Mouse (Mus musculus): ENCODE data around the gene Olfr514. TPM values are rescaled to one million over a fixed set of nuclear protein-coding genes. Genes with fewer than 3 reads are reported as not detected.
A peak's percentile ranks its signal among the peaks of the same experiment; 100 is the strongest.
"Not testable (repeated sequence)": the region's sequence is repeated elsewhere in the genome, so short reads cannot be mapped to it uniquely, and the experiment has no call there.

The Olfr514 gene
- polyA plus RNA-seq (2012; rRNA removed): not detected in 2 replicates
- polyA plus RNA-seq (2014; fragmentation: Nextera tagmentation; extraction: Ambion mirVana): not detected in 2 replicates

DNA sequence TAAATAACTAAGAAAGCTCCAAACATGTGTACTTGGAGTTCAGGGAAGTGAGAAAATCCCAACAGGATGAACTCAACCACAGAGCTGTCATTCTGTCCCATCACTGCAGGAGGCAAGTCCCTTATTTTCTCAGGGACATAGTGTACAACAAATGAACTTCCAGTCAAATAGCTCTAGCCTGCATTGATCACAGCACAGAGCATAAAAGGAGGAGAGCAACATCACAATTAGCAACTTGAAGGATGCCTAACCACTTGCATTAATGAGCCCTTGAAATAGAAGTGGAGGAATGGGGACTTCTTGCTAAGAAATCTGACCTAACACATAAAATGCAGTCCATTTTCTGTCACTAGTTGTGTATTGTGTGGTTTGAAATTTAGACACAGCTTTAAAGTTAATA, at the start of gene Olfr514:
TSS of gene Olfr514 (minus strand) at position 101 of the 400 bp plus-strand sequence.
- Histone ChIP-seq H3K36me3 (ENCODE audit: control insufficient read depth, insufficient read depth, low read length) (no peaks in the 10 kb centered on the region), H3K4me1 (ENCODE audit: control insufficient read depth, insufficient read depth, low read length) (no peaks in the 10 kb centered on the region), H3K9ac (ENCODE audit: low read depth, low read length, severe bottlenecking) (no peak within 1 kb of the TSS), H3K4me3 (replicated peaks; ENCODE audit: low read length) (no peak within 1 kb of the TSS), H3K4me2 (replicated peaks; ENCODE audit: low read depth, low read length, severe bottlenecking) (no peak within 1 kb of the TSS), H3K27me3 (ENCODE audit: control insufficient read depth, insufficient read depth, low read length) (no peaks in the 10 kb centered on the region), H3K27ac (replicated peaks; ENCODE audit: low read depth, low read length) (no peak within 1 kb of the TSS), H3K9me3 (ENCODE audit: control insufficient read depth, low read length) (no peaks in the 10 kb centered on the region)
- TF ChIP-seq POLR2A (IDR thresholded peaks at IDR 0.05; ENCODE audit: borderline replicate concordance, extremely low read depth, insufficient read depth, insufficient read length): no peak
- no peak for ATAC-seq (ENCODE audit: low FRiP score, low read depth)
- DNase-seq (ENCODE audit: low spot score): no peak

DNA sequence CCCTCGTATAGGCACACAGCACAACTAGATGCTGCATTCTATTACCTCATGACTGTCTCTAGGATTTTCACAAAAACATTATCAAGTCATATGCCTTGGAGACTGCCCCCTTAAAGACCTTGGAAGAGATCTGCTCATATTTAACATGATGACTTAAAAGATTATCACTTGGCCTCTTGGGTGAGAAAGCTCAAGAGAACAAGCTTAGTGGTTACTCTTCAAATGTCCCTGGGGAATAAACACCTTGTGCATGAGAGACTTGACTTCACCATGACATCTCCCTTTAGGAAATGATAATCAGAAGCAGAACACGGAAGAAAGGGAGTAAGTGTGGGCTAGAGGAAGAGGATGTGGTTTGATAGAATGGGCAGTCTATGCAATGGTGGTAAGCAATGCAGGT, 46.5 kb upstream of the Olfr514 start, which contains the start of gene Olfr517:
TSS of gene Olfr517 (minus strand) at position 101 of the 400 bp plus-strand sequence.
- Histone ChIP-seq H3K4me3 (replicated peaks; ENCODE audit: low read length) (no peak within 1 kb of the TSS), H3K9ac (ENCODE audit: low read depth, low read length, severe bottlenecking) (no peak within 1 kb of the TSS), H3K4me2 (replicated peaks; ENCODE audit: low read depth, low read length, severe bottlenecking) (no peak within 1 kb of the TSS), H3K36me3 (ENCODE audit: control insufficient read depth, insufficient read depth, low read length) (no peaks in the 10 kb centered on the region), H3K27ac (replicated peaks; ENCODE audit: low read depth, low read length) (no peak within 1 kb of the TSS), H3K27me3 (ENCODE audit: control insufficient read depth, insufficient read depth, low read length) (no peaks in the 10 kb centered on the region), H3K4me1 (ENCODE audit: control insufficient read depth, insufficient read depth, low read length) (no peaks in the 10 kb centered on the region), H3K9me3 (ENCODE audit: control insufficient read depth, low read length) (no peaks in the 10 kb centered on the region)
- WGBS: 52% methylated on average over 2 of the region's 2 CpGs
- no peak for TF ChIP-seq POLR2A (IDR thresholded peaks at IDR 0.05; ENCODE audit: borderline replicate concordance, extremely low read depth, insufficient read depth, insufficient read length)
- ATAC-seq (ENCODE audit: low FRiP score, low read depth) (no peak), DNase-seq (ENCODE audit: low spot score) (no peak)

- Histone ChIP-seq H3K4me1 (ENCODE audit: control insufficient read depth, insufficient read depth, low read length) (no peaks in the 10 kb centered on the region), H3K4me2 (replicated peaks; ENCODE audit: low read depth, low read length, severe bottlenecking) (no peak within 1 kb of the TSS), H3K27me3 (ENCODE audit: control insufficient read depth, insufficient read depth, low read length) (no peaks in the 10 kb centered on the region), H3K9ac (ENCODE audit: low read depth, low read length, severe bottlenecking) (no peak within 1 kb of the TSS), H3K4me3 (replicated peaks; ENCODE audit: low read length) (no peak within 1 kb of the TSS), H3K9me3 (ENCODE audit: control insufficient read depth, low read length) (no peaks in the 10 kb centered on the region), H3K36me3 (ENCODE audit: control insufficient read depth, insufficient read depth, low read length) (no peaks in the 10 kb centered on the region), H3K27ac (replicated peaks; ENCODE audit: low read depth, low read length) (no peak within 1 kb of the TSS)
- 88% methylated on average over 2 of the region's 2 CpGs for WGBS
- TF ChIP-seq POLR2A (IDR thresholded peaks at IDR 0.05; ENCODE audit: borderline replicate concordance, extremely low read depth, insufficient read depth, insufficient read length): no peak
- ATAC-seq (ENCODE audit: low FRiP score, low read depth) (no peak), DNase-seq (ENCODE audit: low spot score) (no peak)
Observed at GRCm38 (mm10) chr7:108850429-108850828, 24.6 kb upstream of the Olfr514 start, which contains the start of gene Olfr516. Gene Olfr516 (minus strand): TSS chr7:108850529.

- H3K4me3 ChIP-seq (replicated peaks; ENCODE audit: low read length); H3K4me2 ChIP-seq (replicated peaks; ENCODE audit: low read depth, low read length, severe bottlenecking); H3K9me3 ChIP-seq (ENCODE audit: control insufficient read depth, low read length); H3K4me1 ChIP-seq (ENCODE audit: control insufficient read depth, insufficient read depth, low read length); H3K36me3 ChIP-seq (ENCODE audit: control insufficient read depth, insufficient read depth, low read length); H3K9ac ChIP-seq (ENCODE audit: low read depth, low read length, severe bottlenecking); H3K27ac ChIP-seq (replicated peaks; ENCODE audit: low read depth, low read length); H3K27me3 ChIP-seq (ENCODE audit: control insufficient read depth, insufficient read depth, low read length): not testable (repeated sequence)
- peak; percentile 47; the same call in 1 of the 2 replicates for ATAC-seq (ENCODE audit: low FRiP score, low read depth)
- WGBS: 51% methylated on average over 5 of the region's 5 CpGs
- peak; percentile 63 for DNase-seq (ENCODE audit: low spot score)
Observed at GRCm38 (mm10) chr7:108814593-108815215, 11.1 kb downstream of the Olfr514 start.

- Histone ChIP-seq H3K4me2 (replicated peaks; ENCODE audit: low read depth, low read length, severe bottlenecking) (no peak overlapping the region), H3K9ac (ENCODE audit: low read depth, low read length, severe bottlenecking) (no peak overlapping the region), H3K36me3 (ENCODE audit: control insufficient read depth, insufficient read depth, low read length) (no peaks in the 10 kb centered on the region), H3K9me3 (ENCODE audit: control insufficient read depth, low read length) (no peaks in the 10 kb centered on the region), H3K27ac (replicated peaks; ENCODE audit: low read depth, low read length) (no peak overlapping the region), H3K4me1 (ENCODE audit: control insufficient read depth, insufficient read depth, low read length) (peaks cover 18% of the 10 kb centered on the region), H3K4me3 (replicated peaks; ENCODE audit: low read length) (no peak overlapping the region), H3K27me3 (ENCODE audit: control insufficient read depth, insufficient read depth, low read length) (no peaks in the 10 kb centered on the region)
- TF ChIP-seq POLR2A (IDR thresholded peaks at IDR 0.05; ENCODE audit: borderline replicate concordance, extremely low read depth, insufficient read depth, insufficient read length): no peak
- 0% methylated on average over 1 of the region's 1 CpGs for whole genome bisulfite sequencing
- DNase-seq (ENCODE audit: low spot score) (peak; percentile 92), ATAC-seq (ENCODE audit: low FRiP score, low read depth) (peak; percentile 94)
Observed at GRCm38 (mm10) chr7:108797205-108797933, 28.4 kb downstream of the Olfr514 start.

Other genes starting within 250 kb of the Olfr514 start
- gene Olfr506, start 215.2 kb downstream of the Olfr514 start, polyA plus RNA-seq (2012; rRNA removed): not detected in 2 replicates
- not detected in 2 replicates for gene Olfr506, start 215.2 kb downstream of the Olfr514 start, polyA plus RNA-seq (2014; fragmentation: Nextera tagmentation; extraction: Ambion mirVana)
- not detected in 2 replicates for gene Olfr507, start 204.2 kb downstream of the Olfr514 start, polyA plus RNA-seq (2012; rRNA removed)
- gene Olfr507, start 204.2 kb downstream of the Olfr514 start, polyA plus RNA-seq (2014; fragmentation: Nextera tagmentation; extraction: Ambion mirVana): not detected in 2 replicates
- gene Olfr508, start 196.0 kb downstream of the Olfr514 start, polyA plus RNA-seq (2012; rRNA removed): not detected in 2 replicates
- gene Olfr508, start 196.0 kb downstream of the Olfr514 start, polyA plus RNA-seq (2014; fragmentation: Nextera tagmentation; extraction: Ambion mirVana): not detected in 2 replicates
- not detected in 2 replicates for gene Olfr509, start 174.1 kb downstream of the Olfr514 start, polyA plus RNA-seq (2012; rRNA removed)
- not detected in 2 replicates for gene Olfr509, start 174.1 kb downstream of the Olfr514 start, polyA plus RNA-seq (2014; fragmentation: Nextera tagmentation; extraction: Ambion mirVana)
- gene Olfr510, start 159.6 kb downstream of the Olfr514 start, polyA plus RNA-seq (2012; rRNA removed): not detected in 2 replicates
- gene Olfr510, start 159.6 kb downstream of the Olfr514 start, polyA plus RNA-seq (2014; fragmentation: Nextera tagmentation; extraction: Ambion mirVana): not detected in 2 replicates
- gene Olfr512, start 112.7 kb downstream of the Olfr514 start, polyA plus RNA-seq (2012; rRNA removed): not detected in 2 replicates
- gene Olfr512, start 112.7 kb downstream of the Olfr514 start, polyA plus RNA-seq (2014; fragmentation: Nextera tagmentation; extraction: Ambion mirVana): not detected in 2 replicates
- not detected in 2 replicates for gene Olfr513, start 75.0 kb downstream of the Olfr514 start, polyA plus RNA-seq (2012; rRNA removed)
- gene Olfr513, start 75.0 kb downstream of the Olfr514 start, polyA plus RNA-seq (2014; fragmentation: Nextera tagmentation; extraction: Ambion mirVana): not detected in 2 replicates
- gene Olfr516, start 24.5 kb upstream of the Olfr514 start, polyA plus RNA-seq (2012; rRNA removed): not detected in 2 replicates
- gene Olfr516, start 24.5 kb upstream of the Olfr514 start, polyA plus RNA-seq (2014; fragmentation: Nextera tagmentation; extraction: Ambion mirVana): not detected in 2 replicates
- gene Olfr517, start 46.4 kb upstream of the Olfr514 start, polyA plus RNA-seq (2012; rRNA removed): not detected in 2 replicates
- gene Olfr517, start 46.4 kb upstream of the Olfr514 start, polyA plus RNA-seq (2014; fragmentation: Nextera tagmentation; extraction: Ambion mirVana): not detected in 2 replicates
- gene Olfr518, start 59.0 kb upstream of the Olfr514 start, polyA plus RNA-seq (2012; rRNA removed): not detected in 2 replicates
- not detected in 2 replicates for gene Olfr518, start 59.0 kb upstream of the Olfr514 start, polyA plus RNA-seq (2014; fragmentation: Nextera tagmentation; extraction: Ambion mirVana)
- gene Olfr519, start 68.4 kb upstream of the Olfr514 start, polyA plus RNA-seq (2012; rRNA removed): not detected in 2 replicates
- gene Olfr519, start 68.4 kb upstream of the Olfr514 start, polyA plus RNA-seq (2014; fragmentation: Nextera tagmentation; extraction: Ambion mirVana): not detected in 2 replicates
- 0.10 and 0.19 TPM in 2 replicates for gene Nlrp10, start 104.2 kb upstream of the Olfr514 start, polyA plus RNA-seq (2012; rRNA removed)
- gene Nlrp10, start 104.2 kb upstream of the Olfr514 start, polyA plus RNA-seq (2014; fragmentation: Nextera tagmentation; extraction: Ambion mirVana): 0.10 and 0.25 TPM in 2 replicates
- 122 and 141 TPM in 2 replicates for gene Eif3f, start 108.4 kb upstream of the Olfr514 start, polyA plus RNA-seq (2012; rRNA removed)
- gene Eif3f, start 108.4 kb upstream of the Olfr514 start, polyA plus RNA-seq (2014; fragmentation: Nextera tagmentation; extraction: Ambion mirVana): 120 and 123 TPM in 2 replicates
- gene Tub, start 124.3 kb upstream of the Olfr514 start, polyA plus RNA-seq (2012; rRNA removed): 14.1 and 15.5 TPM in 2 replicates
- 4.0 TPM in 2 replicates for gene Tub, start 124.3 kb upstream of the Olfr514 start, polyA plus RNA-seq (2014; fragmentation: Nextera tagmentation; extraction: Ambion mirVana)